Mouse (Mus musculus): ENCODE results near the gene Slc6a17. TPM values are rescaled to one million over a fixed set of nuclear protein-coding genes. Genes with fewer than 3 reads are reported as not detected.

Gene Slc6a17
- polyA plus RNA-seq, 1 experiment from 2014 or later = 9.5 TPM

GRCm38 (mm10) chr3:107459196-107459772 is 58.5 kb downstream of the Slc6a17 start, which contains the start of gene Kcnc4:
Gene Kcnc4, minus strand, starts transcription at chr3:107459552.
- ATAC-seq (ENCODE audit: insufficient number of reproducible peaks, insufficient read depth, low FRiP score, low TSS enrichment, low read depth) = no peak; the same call in 1 of the 2 replicates
- Histone ChIP-seq H3K4me1 (peaks cover 26% of the 10 kb centered on the region), H3K36me3 (no peaks in the 10 kb centered on the region), H3K27me3 (peaks cover 94% of the 10 kb centered on the region), H3K4me3 (peak within 1 kb of the TSS; percentile 57), H3K27ac (no peak within 1 kb of the TSS), H3K4me2 (peak within 1 kb of the TSS; percentile 99), H3K9me3 (no peaks in the 10 kb centered on the region), H3K9ac (peak within 1 kb of the TSS; percentile 54)
- WGBS = under 1% methylated on average over 66 of the region's 68 CpGs

GRCm38 (mm10) chr3:107458528-107459195 is 59.2 kb downstream of the Slc6a17 start:
- ATAC-seq (ENCODE audit: insufficient number of reproducible peaks, insufficient read depth, low FRiP score, low TSS enrichment, low read depth) = no peak
- no peaks in the 10 kb centered on the region for H3K36me3 ChIP-seq
- peak overlapping the region; percentile 57 for H3K4me3 ChIP-seq
- H3K4me2 ChIP-seq = peak overlapping the region; percentile 99
- H3K27ac ChIP-seq = no peak overlapping the region
- H3K27me3 ChIP-seq = peaks cover 99% of the 10 kb centered on the region
- H3K9ac ChIP-seq = peak overlapping the region; percentile 54
- under 1% methylated on average over 50 of the region's 51 CpGs for WGBS
- no peaks in the 10 kb centered on the region for H3K9me3 ChIP-seq
- peaks cover 26% of the 10 kb centered on the region for H3K4me1 ChIP-seq

- ATAC-seq (ENCODE audit: insufficient number of reproducible peaks, insufficient read depth, low FRiP score, low TSS enrichment, low read depth) = no peak
- H3K27ac ChIP-seq = no peak overlapping the region
- H3K4me2 ChIP-seq = peak overlapping the region; percentile 99
- 3% methylated on average over 23 of the region's 23 CpGs for WGBS
- H3K9me3 ChIP-seq = no peaks in the 10 kb centered on the region
- peaks cover 26% of the 10 kb centered on the region for H3K4me1 ChIP-seq
- H3K4me3 ChIP-seq = peak overlapping the region; percentile 57
- H3K27me3 ChIP-seq = peaks cover 99% of the 10 kb centered on the region
- H3K9ac ChIP-seq = peak overlapping the region; percentile 54; the same call in 1 of the 2 replicates
- no peaks in the 10 kb centered on the region for H3K36me3 ChIP-seq
Observed at GRCm38 (mm10) chr3:107458104-107458503, 59.7 kb downstream of the Slc6a17 start.

GRCm38 (mm10) chr3:107454280-107454679 is 63.5 kb downstream of the Slc6a17 start:
- H3K4me2 ChIP-seq = no peak overlapping the region
- H3K4me1 ChIP-seq = peaks cover 21% of the 10 kb centered on the region
- no peak for ATAC-seq (ENCODE audit: insufficient number of reproducible peaks, insufficient read depth, low FRiP score, low TSS enrichment, low read depth)
- no peaks in the 10 kb centered on the region for H3K36me3 ChIP-seq
- H3K27me3 ChIP-seq = peaks cover 65% of the 10 kb centered on the region
- no peak overlapping the region for H3K4me3 ChIP-seq
- H3K9me3 ChIP-seq = no peaks in the 10 kb centered on the region
- H3K27ac ChIP-seq = no peak overlapping the region
- 73% methylated on average over 4 of the region's 4 CpGs for WGBS
- H3K9ac ChIP-seq = no peak overlapping the region; the same call in 1 of the 2 replicates

- Histone ChIP-seq H3K4me2 (no peak overlapping the region), H3K9me3 (no peaks in the 10 kb centered on the region), H3K9ac (no peak overlapping the region), H3K27ac (no peak overlapping the region), H3K36me3 (no peaks in the 10 kb centered on the region), H3K4me3 (no peak overlapping the region), H3K27me3 (peaks cover 16% of the 10 kb centered on the region), H3K4me1 (0 out of 2 replicates have a peak, but pooled peaks cover 6% of the 10 kb centered on the region)
- 55% methylated on average over 3 of the region's 3 CpGs for WGBS
- ATAC-seq (ENCODE audit: insufficient number of reproducible peaks, insufficient read depth, low FRiP score, low TSS enrichment, low read depth) = no peak
Observed at GRCm38 (mm10) chr3:107446822-107447221, 71.0 kb downstream of the Slc6a17 start.

- no peaks in the 10 kb centered on the region for H3K4me1 ChIP-seq
- no peaks in the 10 kb centered on the region for H3K9me3 ChIP-seq
- no peak overlapping the region for H3K27ac ChIP-seq
- no peak overlapping the region for H3K4me3 ChIP-seq
- H3K36me3 ChIP-seq = no peaks in the 10 kb centered on the region
- peaks cover 16% of the 10 kb centered on the region for H3K27me3 ChIP-seq
- no peak overlapping the region for H3K9ac ChIP-seq
- no peak overlapping the region for H3K4me2 ChIP-seq
- no peak for ATAC-seq (ENCODE audit: insufficient number of reproducible peaks, insufficient read depth, low FRiP score, low TSS enrichment, low read depth)
- WGBS = 81% methylated on average over 5 of the region's 5 CpGs
Observed at GRCm38 (mm10) chr3:107443866-107444265, 74.0 kb downstream of the Slc6a17 start.

- Histone ChIP-seq H3K4me2 (no peak overlapping the region), H3K9ac (no peak overlapping the region), H3K36me3 (no peaks in the 10 kb centered on the region), H3K4me1 (no peaks in the 10 kb centered on the region), H3K27ac (no peak overlapping the region), H3K4me3 (no peak overlapping the region), H3K27me3 (peaks cover 16% of the 10 kb centered on the region), H3K9me3 (no peaks in the 10 kb centered on the region)
- no peak for ATAC-seq (ENCODE audit: insufficient number of reproducible peaks, insufficient read depth, low FRiP score, low TSS enrichment, low read depth)
- WGBS = 68% methylated on average over 11 of the region's 11 CpGs
Observed at GRCm38 (mm10) chr3:107442191-107442590, 75.6 kb downstream of the Slc6a17 start.

GRCm38 (mm10) chr3:107441306-107441705 is 76.5 kb downstream of the Slc6a17 start:
- Histone ChIP-seq H3K27me3 (peaks cover 13% of the 10 kb centered on the region), H3K36me3 (no peaks in the 10 kb centered on the region), H3K4me2 (no peak overlapping the region), H3K4me3 (no peak overlapping the region), H3K4me1 (peaks cover 6% of the 10 kb centered on the region), H3K9ac (no peak overlapping the region), H3K27ac (no peak overlapping the region), H3K9me3 (no peaks in the 10 kb centered on the region)
- ATAC-seq (ENCODE audit: insufficient number of reproducible peaks, insufficient read depth, low FRiP score, low TSS enrichment, low read depth) = no peak
- 79% methylated on average over 8 of the region's 8 CpGs for WGBS

GRCm38 (mm10) chr3:107439280-107439679 is 78.5 kb downstream of the Slc6a17 start:
- Histone ChIP-seq H3K4me3 (no peak overlapping the region), H3K9ac (no peak overlapping the region), H3K27me3 (peaks cover 6% of the 10 kb centered on the region), H3K4me2 (no peak overlapping the region), H3K4me1 (peaks cover 7% of the 10 kb centered on the region), H3K36me3 (no peaks in the 10 kb centered on the region), H3K27ac (no peak overlapping the region), H3K9me3 (no peaks in the 10 kb centered on the region)
- WGBS = 90% methylated on average over 11 of the region's 11 CpGs
- no peak for ATAC-seq (ENCODE audit: insufficient number of reproducible peaks, insufficient read depth, low FRiP score, low TSS enrichment, low read depth)

- H3K4me3 ChIP-seq = no peak overlapping the region
- H3K9me3 ChIP-seq = no peaks in the 10 kb centered on the region
- H3K36me3 ChIP-seq = no peaks in the 10 kb centered on the region
- ATAC-seq (ENCODE audit: insufficient number of reproducible peaks, insufficient read depth, low FRiP score, low TSS enrichment, low read depth) = no peak
- WGBS = 92% methylated on average over 2 of the region's 2 CpGs
- no peak overlapping the region for H3K27ac ChIP-seq
- H3K4me1 ChIP-seq = peaks cover 14% of the 10 kb centered on the region
- no peak overlapping the region for H3K9ac ChIP-seq
- H3K27me3 ChIP-seq = no peaks in the 10 kb centered on the region
- H3K4me2 ChIP-seq = no peak overlapping the region
Observed at GRCm38 (mm10) chr3:107437666-107438065, 80.2 kb downstream of the Slc6a17 start.

GRCm38 (mm10) chr3:107436434-107436833 is 81.4 kb downstream of the Slc6a17 start:
- no peak for ATAC-seq (ENCODE audit: insufficient number of reproducible peaks, insufficient read depth, low FRiP score, low TSS enrichment, low read depth)
- WGBS = 56% methylated on average over 6 of the region's 6 CpGs
- Histone ChIP-seq H3K4me2 (no peak overlapping the region), H3K9ac (no peak overlapping the region), H3K4me1 (peaks cover 14% of the 10 kb centered on the region), H3K27me3 (no peaks in the 10 kb centered on the region), H3K9me3 (no peaks in the 10 kb centered on the region), H3K27ac (no peak overlapping the region), H3K4me3 (no peak overlapping the region), H3K36me3 (no peaks in the 10 kb centered on the region)

- Histone ChIP-seq H3K9me3 (no peaks in the 10 kb centered on the region), H3K27me3 (no peaks in the 10 kb centered on the region), H3K27ac (no peak overlapping the region), H3K9ac (no peak overlapping the region), H3K4me3 (no peak overlapping the region), H3K4me1 (peaks cover 19% of the 10 kb centered on the region), H3K4me2 (no peak overlapping the region), H3K36me3 (no peaks in the 10 kb centered on the region)
- ATAC-seq (ENCODE audit: insufficient number of reproducible peaks, insufficient read depth, low FRiP score, low TSS enrichment, low read depth) = no peak
- 63% methylated on average over 9 of the region's 9 CpGs for WGBS
Observed at GRCm38 (mm10) chr3:107433614-107434013, 84.2 kb downstream of the Slc6a17 start.
